Mouse (Mus musculus): ENCODE measurements around the gene Klhl26.

The Klhl26 gene

DNA sequence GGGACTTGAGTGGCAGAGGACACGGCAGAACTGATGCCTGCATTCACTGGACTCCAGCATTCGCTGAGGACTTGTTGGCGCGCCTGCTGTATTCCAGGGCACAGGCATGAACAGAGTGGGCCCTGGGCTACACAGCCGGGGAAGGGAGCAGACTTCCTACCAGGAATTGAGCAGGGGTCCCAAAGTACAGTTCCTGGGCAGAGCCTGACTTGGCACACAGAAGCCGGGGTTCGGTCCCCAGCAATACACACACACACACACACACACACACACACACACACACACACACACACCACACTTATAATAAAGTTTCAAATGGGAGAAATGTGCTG lies 37.0 kb downstream of the Klhl26 start:
- no peak for DNase-seq

DNA sequence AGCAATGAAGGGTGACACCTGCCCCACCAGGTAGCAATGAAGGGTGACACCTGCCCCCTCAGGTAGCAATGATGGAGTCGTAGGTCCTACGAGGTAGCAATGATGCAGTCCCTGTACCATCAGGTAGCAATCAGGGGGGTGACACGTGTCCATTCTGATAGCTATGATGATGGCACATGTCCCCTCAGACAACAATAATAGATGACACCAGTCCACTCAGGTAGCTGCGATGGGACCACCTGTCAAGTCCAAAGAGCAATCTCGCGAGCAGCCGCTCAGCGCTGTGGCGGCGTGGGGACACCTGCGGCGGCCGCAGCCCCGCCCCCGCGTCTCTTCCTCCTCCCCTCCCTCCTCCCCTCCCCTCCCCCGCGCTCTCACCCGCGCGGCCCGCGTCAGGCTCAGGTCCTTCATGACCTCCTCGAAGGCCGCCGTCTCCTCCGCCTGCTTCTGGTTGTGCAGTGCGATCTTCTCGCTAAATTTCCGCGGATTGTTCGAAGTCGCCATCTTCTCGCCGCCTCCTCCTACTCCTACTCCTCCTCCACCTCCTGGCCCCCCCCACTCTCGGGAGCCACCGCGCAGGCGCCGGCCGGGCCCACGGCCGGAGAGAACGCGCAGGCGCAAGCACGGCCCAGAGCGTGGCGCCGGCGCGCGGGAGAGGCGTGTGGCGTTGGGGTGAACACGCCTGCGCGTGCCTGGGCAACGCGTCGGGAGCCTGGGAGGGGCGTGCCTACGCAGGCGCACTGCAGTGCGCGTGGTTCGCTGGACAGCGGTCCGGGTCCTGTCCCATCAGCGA lies 37.5 kb downstream of the Klhl26 start, which contains the start of gene Crtc1:
Gene Crtc1 (minus strand): TSS at position 525 of the 793 bp plus-strand sequence.
- DNase-seq: peak; percentile 97

GRCm38 (mm10) chr8:70438423-70438822 lies 38.3 kb downstream of the Klhl26 start:
- DNase-seq: no peak

DNA sequence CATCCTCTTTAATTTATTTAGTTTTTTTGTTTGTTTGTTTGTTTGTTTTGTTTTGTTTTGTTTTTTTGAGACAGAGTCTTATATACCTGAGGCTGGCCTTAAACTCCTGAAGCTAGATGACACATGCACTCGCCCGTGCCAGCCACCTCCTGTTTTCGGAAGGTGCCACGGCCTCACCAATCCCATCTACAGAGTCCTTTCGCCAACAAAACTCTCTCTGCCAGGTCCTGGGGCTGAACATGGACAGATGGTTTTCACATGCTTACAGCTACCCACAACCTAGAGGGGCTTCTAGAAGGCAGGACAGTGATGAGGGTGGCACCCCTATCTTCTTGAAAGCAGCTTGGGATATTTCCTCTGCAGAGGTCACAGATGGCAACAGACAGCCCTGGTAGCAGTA lies 41.6 kb downstream of the Klhl26 start:
- no peak for DNase-seq

DNA sequence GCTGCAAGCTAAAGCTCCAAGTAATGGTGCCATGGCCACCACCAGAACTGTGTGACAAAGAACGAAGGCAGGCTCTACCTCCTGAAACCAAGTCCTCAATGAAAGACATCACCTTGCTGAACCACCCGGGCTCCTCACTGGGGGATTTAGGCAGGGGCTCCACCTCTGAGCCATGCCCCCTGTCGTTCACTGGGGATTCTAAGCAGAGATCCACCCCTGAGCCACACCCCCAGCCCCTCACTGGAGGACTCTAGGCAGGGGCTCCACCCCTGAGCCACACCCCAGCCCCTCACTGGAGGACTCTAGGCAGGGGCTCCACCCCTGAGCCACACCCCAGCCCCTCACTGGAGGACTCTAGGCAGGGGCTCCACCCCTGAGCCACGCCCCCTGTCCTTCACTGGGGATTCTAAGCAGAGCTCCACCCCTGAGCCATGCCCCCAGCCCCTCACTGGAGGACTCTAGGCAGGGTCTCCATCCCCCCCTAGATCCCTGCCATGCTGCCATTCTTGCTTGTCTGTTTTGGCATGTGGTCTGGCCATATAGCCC lies 43.7 kb downstream of the Klhl26 start:
- no peak for DNase-seq

DNA sequence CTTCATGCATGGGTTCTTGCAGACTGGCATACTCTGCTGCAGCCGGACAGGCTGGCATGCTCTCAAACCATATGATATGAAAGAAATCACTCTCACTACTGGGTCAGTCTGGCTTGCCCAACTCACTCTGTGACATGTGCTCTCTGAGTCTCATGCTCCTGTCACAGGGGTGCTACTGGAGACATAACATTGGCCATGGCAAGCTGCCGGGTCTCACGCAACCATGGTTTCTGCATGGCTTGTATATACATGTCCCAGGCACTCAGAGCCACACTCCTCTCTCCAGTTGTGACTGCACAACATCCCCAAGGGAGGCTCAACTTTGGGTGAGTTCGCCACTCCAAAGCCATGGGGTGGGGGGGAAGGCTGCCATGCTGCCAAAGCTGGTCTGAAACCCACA lies 45.6 kb downstream of the Klhl26 start:
- no peak for DNase-seq

GRCm38 (mm10) chr8:70426300-70426907 lies 50.4 kb downstream of the Klhl26 start:
- DNase-seq: no peak

DNA sequence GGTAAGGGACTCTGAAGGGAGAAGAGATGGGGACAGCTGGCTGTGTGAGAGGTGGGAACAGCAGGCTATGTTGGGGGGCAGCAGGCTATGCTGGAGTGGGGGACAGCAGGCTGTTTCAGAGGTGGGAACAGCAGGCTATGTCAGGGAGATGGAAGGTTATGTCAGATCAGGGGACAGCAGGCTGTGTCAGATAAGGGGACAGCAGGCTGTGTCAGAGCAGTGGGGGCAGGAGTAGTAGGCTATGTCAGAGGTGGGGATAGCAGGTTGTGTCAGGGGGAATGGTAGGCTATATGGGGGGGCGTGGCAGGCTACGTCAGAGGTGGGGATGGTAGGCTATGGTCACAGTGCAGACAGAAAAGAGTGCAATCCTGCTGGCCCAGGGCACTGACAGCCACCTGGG lies 54.0 kb downstream of the Klhl26 start:
- DNase-seq: no peak

- no peak for DNase-seq
These were observed 55.2 kb downstream of the Klhl26 start for GRCm38 (mm10) chr8:70421349-70422104.

GRCm38 (mm10) chr8:70419879-70420643 lies 56.7 kb downstream of the Klhl26 start:
- no peak for DNase-seq

DNA sequence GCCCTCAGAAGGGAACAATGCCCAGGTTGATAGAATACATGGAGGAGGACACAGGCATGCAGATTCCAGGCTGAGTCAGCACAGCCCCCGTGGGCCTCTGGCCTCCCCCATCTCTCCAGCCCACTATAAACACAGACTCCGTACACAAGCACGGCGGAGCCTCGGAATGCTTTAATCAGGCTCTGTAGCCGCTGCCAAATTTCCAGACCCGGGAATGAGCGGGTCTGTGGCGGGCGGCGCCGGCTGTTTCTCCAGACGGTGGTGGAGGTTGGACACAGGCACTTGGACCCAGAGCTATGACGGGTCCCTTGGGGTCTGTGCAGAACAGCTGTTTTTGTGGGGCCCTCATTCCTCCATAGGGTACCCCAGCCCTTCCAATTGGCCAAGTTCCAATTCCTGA lies 57.8 kb downstream of the Klhl26 start:
- DNase-seq: peak; percentile 44

DNA sequence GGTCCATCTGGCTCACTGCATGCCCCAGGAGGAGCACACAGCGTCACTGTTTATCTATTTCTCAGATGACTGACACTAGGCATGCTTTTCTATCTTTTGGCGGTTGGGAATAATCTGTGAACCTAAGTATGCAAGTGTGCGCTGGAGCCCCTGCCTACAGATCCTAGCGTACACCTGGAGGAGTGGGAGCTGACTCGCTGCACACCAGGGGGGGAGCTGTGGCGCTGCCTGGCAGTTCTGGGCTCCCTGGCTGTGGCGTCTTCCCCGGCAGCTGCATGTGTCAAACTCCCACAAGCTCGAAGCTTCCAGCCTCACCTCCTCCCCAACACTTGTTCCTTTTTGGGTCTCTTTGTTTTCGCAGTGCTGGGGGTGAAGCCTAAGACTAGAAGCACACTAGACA lies 58.9 kb downstream of the Klhl26 start:
- DNase-seq: no peak

- DNase-seq: no peak
These were observed 59.8 kb downstream of the Klhl26 start for GRCm38 (mm10) chr8:70416941-70417340.

GRCm38 (mm10) chr8:70415540-70416451 lies 61.0 kb downstream of the Klhl26 start:
- peak; percentile 34 for DNase-seq

GRCm38 (mm10) chr8:70414310-70414946 lies 62.3 kb downstream of the Klhl26 start:
- DNase-seq: no peak

- DNase-seq: no peak
These were observed 66.5 kb downstream of the Klhl26 start for GRCm38 (mm10) chr8:70410281-70410680.

DNA sequence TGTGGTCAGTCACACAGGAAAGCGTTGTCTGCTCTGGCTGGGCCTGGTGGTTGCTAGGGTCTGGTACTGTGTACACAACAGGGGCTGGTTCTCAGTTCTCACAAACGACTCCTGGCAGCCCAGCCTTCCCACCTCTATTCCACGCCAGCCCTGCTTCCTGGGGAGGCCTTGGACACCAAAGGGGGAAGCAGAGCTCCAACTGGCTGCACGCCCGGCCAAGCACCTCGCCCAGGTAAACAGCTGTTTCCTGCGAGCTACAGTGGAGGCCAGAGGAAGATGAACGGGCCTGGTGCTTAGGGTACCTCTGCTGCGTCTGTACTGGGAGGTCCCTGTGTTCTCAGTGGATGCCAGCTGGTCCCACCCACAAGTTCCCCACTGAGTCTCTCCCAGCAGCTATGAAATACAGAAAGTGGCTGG lies 67.3 kb downstream of the Klhl26 start:
- peak; percentile 60 for DNase-seq

DNA sequence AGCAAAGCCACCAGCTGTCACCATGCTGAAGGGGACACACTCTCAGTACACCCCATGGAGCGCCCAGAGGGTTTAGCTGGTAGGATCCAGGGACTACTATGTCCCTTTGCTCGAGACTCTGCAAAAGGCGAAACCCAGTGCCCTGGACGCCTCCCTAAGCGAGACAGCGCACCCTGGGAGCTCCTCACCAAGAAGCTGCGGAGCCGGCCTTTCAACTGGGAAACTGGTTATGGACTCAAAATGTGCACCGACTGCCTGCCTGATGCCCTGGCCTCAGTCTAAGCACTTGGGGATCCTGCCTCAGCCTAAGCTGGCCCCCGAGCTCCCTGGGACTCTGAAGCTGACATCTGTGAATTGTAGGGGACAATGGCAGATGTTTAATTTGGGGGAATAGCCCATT lies 67.7 kb downstream of the Klhl26 start:
- no peak for DNase-seq

- DNase-seq: no peak
These were observed 68.5 kb downstream of the Klhl26 start for GRCm38 (mm10) chr8:70408301-70408700.

DNA sequence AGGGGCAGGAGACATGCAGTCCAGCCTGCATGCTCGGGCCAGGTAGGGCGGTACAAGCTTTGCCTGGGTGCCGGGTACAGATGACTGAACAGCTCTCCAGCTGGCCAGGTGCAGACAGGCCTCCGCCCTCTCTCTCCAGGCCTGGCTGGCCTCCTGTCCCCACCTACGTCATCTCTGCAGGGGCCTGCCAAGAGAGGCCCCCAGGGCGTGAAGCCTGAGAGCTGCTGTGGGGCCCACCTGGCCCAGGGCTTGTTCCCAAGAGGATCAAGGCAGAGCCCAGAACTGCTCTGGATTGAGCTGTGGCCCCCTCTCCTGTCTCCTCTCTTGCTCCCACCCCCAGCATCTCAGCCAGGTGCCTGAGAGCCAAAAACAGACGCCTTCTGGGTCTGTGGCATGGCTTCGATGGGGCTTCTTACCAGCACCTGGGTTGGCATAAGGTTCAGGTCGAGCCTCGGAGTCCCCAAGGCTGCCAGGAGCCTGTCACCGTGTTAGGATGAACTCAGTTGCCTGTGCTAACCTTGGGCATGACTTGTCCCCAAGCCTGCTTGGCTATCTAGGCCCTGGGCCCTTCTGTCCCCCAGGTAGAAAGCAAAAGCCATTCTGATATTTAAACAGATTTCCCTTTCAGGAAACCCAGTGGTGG lies 70.2 kb downstream of the Klhl26 start:
- DNase-seq: no peak

DNA sequence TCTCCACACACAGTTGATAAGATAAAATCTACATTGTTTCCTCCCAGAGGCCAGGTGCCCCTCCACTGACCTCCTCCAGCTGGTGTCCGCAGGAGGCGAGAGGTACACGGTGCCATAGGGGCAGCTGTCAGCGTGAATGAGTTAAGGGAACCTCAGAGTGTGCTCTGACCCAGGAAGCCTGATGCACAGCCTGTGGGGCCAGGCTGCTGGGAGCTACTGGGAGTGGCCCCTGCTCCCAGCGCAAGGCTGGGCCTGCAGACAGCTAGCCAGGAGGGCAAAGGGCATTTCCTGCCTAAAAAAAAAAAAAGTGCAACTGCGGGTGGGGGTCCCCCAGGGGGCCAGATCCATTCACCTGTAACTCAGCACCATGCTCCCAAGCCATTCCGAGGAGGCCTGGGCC lies 71.6 kb downstream of the Klhl26 start:
- no peak for DNase-seq

All from lung, postnatal 14 days (tissue).